Mouse (Mus musculus): Measurements from ENCODE around the gene Lefty2.
A peak's percentile ranks its signal among the peaks of the same experiment; 100 is the strongest.
"Not testable (repeated sequence)": the region's sequence is repeated elsewhere in the genome, so short reads cannot be mapped to it uniquely, and the experiment has no call there.

The Lefty2 gene

GRCm38 (mm10) chr1:180934467-180935419, 41.8 kb downstream of the Lefty2 start, which contains the start of gene Lefty1:
Gene Lefty1 (plus strand): TSS chr1:180935022.
- DNase-seq (ENCODE audit: low spot score) = no peak

- peak; percentile 31 for DNase-seq (ENCODE audit: low spot score)
Observed at GRCm38 (mm10) chr1:180936610-180937398, 43.9 kb downstream of the Lefty2 start.

GRCm38 (mm10) chr1:180937631-180938030, 44.7 kb downstream of the Lefty2 start:
- not testable (repeated sequence) for DNase-seq (ENCODE audit: low spot score)

- not testable (repeated sequence) for DNase-seq (ENCODE audit: low spot score)
Observed at GRCm38 (mm10) chr1:180938781-180939180, 45.9 kb downstream of the Lefty2 start.

GRCm38 (mm10) chr1:180940776-180941460, 48.0 kb downstream of the Lefty2 start:
- no peak for DNase-seq (ENCODE audit: low spot score)

- DNase-seq (ENCODE audit: low spot score) = no peak
Observed at GRCm38 (mm10) chr1:180941726-180942125, 48.8 kb downstream of the Lefty2 start.

GRCm38 (mm10) chr1:180942166-180943031, 49.5 kb downstream of the Lefty2 start, which contains the start of gene Tmem63a:
Gene Tmem63a (plus strand): TSS chr1:180942344.
- DNase-seq (ENCODE audit: low spot score) = peak; percentile 62

- DNase-seq (ENCODE audit: low spot score) = no peak
Observed at GRCm38 (mm10) chr1:180943032-180943644, 50.2 kb downstream of the Lefty2 start.

GRCm38 (mm10) chr1:180943896-180944295, 51.0 kb downstream of the Lefty2 start:
- DNase-seq (ENCODE audit: low spot score) = no peak

- DNase-seq (ENCODE audit: low spot score) = no peak
Observed at GRCm38 (mm10) chr1:180944553-180944952, 51.6 kb downstream of the Lefty2 start.

GRCm38 (mm10) chr1:180945001-180945980, 52.4 kb downstream of the Lefty2 start:
- DNase-seq (ENCODE audit: low spot score) = peak; percentile 63

GRCm38 (mm10) chr1:180946448-180946847, 53.5 kb downstream of the Lefty2 start:
- DNase-seq (ENCODE audit: low spot score) = no peak

Measured in layer of hippocampus, adult 11-12 months (tissue).